Mouse (Mus musculus): ENCODE measurements around the gene Ush1c. TPM values are rescaled to one million over a fixed set of nuclear protein-coding genes. Genes with fewer than 3 reads are reported as not detected.

Gene Ush1c
- 2.7 and 3.6 TPM in 2 replicates for polyA plus RNA-seq (2016; fragmentation: Nextera tagmentation; extraction: Ambion mirVana)

DNA sequence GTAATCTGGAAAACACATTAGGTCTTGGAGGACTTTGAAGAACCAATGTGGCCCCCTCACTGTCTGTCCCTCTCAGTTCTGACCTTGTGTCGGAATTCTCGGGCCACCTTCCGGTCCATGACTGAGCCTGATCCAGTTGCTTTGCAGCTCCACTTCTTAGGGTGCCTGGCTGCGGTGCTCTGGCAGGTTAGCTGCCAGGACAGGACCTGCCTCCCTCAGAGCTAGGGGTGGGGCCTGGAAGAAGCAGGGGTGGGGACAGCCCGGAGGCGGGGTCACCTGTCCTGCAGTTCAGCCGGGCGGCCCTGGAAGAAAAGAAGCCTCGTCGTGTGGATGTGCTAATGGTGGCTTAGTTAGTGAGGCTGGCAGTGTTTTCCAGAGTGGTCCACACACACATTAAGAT, at the start of gene Ush1c:
TSS of gene Ush1c (minus strand) at position 158 of the 400 bp plus-strand sequence.
- 21% methylated on average over 10 of the region's 10 CpGs for WGBS
- H3K36me3 ChIP-seq, result no peaks in the 10 kb centered on the region
- no peak within 1 kb of the TSS for H3K4me3 ChIP-seq
- H3K4me2 ChIP-seq (replicated peaks), result no peak within 1 kb of the TSS
- no peaks in the 10 kb centered on the region for H3K9me3 ChIP-seq
- H3K9ac ChIP-seq, result no peak within 1 kb of the TSS
- H3K27me3 ChIP-seq (replicated peaks), result no peaks in the 10 kb centered on the region
- no peak for ATAC-seq (ENCODE audit: low FRiP score, low read depth)
- H3K27ac ChIP-seq, result no peak within 1 kb of the TSS
- H3K4me1 ChIP-seq, result no peaks in the 10 kb centered on the region; the same call in none of the 2 replicates

DNA sequence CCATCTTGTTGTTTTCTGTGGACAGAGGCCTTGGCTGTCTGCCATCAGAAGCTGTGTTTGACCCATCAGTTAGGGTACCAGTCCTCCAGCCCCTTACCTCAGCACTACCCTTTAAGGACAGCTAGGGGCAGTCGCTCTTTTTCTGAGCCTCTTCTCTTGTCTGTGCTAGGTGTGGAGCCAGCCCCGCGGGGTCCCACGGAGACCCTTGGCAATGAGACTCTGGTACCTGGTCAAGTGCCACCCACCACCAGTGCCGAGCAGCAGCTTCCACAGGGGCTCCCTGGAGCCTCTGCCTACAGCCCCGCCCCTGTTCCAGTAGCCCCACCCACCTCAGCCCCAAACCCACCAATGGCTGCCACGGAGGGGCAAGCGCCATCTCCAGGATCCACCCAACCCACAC, 48.7 kb upstream of the Ush1c start:
- Histone ChIP-seq H3K4me1 (no peaks in the 10 kb centered on the region), H3K27ac (no peak overlapping the region), H3K9me3 (no peaks in the 10 kb centered on the region), H3K9ac (no peak overlapping the region), H3K27me3 (replicated peaks) (no peaks in the 10 kb centered on the region), H3K4me2 (replicated peaks) (no peak overlapping the region), H3K4me3 (no peak overlapping the region), H3K36me3 (no peaks in the 10 kb centered on the region)
- no peak for ATAC-seq (ENCODE audit: low FRiP score, low read depth)
- WGBS, result 28% methylated on average over 8 of the region's 8 CpGs

DNA sequence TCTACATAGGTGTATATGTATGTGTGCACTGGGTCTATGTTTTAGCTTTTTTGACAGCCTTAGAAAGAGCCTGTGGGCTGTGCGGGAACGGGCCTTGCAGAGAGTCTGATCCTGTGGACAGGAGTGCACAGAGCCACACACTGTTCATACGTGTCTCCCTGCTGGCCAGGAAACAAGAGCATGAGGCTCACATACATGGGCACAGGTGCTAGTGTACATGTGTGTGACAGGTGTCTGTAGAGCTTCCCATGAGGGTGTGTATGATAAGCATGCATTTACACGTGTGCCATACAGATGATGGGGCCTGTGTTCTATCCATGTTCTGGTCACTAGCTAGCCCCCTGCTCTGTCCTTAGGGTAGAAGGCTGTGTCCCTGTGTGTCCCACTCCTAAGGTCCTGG, 48.1 kb upstream of the Ush1c start:
- WGBS, result 92% methylated on average over 4 of the region's 4 CpGs
- H3K4me3 ChIP-seq, result no peak overlapping the region
- H3K36me3 ChIP-seq, result no peaks in the 10 kb centered on the region
- H3K4me1 ChIP-seq, result no peaks in the 10 kb centered on the region
- H3K9ac ChIP-seq, result no peak overlapping the region
- H3K4me2 ChIP-seq (replicated peaks), result no peak overlapping the region
- H3K9me3 ChIP-seq, result no peaks in the 10 kb centered on the region
- H3K27me3 ChIP-seq (replicated peaks), result no peaks in the 10 kb centered on the region
- no peak overlapping the region for H3K27ac ChIP-seq
- no peak for ATAC-seq (ENCODE audit: low FRiP score, low read depth)

DNA sequence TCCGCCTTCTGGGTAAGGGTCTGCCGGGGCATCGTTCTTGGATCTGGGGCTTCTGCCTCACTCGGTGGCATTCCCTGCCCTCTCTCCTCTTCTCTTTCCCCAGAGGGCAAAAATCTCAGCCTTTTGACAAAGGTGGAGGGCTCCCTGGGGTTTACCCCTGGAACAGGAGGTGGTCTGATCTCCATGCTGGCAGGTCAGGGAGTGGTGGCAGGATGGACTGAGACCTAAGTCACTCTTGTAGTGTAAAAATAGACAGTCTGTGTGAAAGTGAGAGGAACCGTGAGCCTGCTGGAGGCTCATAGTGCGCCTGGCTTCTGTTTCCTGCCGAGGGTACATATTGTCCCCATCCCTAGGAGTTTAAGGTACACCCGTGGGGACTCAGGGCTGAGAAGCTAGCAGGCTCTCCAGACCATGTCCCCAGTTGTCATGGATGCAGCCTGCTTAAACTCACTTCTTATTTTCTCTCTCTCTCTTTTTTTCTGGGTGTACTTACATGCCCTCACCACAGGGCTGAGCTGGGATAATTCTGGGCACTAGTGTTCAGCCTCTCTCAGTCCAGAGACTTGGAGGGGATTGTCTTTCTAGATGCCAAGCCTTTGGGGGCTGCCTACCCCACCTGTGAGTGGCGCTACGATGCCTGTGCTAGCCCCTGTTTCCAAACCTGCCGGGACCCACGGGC, 47.0 kb upstream of the Ush1c start:
- no peak for ATAC-seq (ENCODE audit: low FRiP score, low read depth)
- no peaks in the 10 kb centered on the region for H3K27me3 ChIP-seq (replicated peaks)
- no peak overlapping the region for H3K4me2 ChIP-seq (replicated peaks)
- no peak overlapping the region for H3K9ac ChIP-seq
- H3K9me3 ChIP-seq, result no peaks in the 10 kb centered on the region
- no peak overlapping the region for H3K27ac ChIP-seq
- H3K36me3 ChIP-seq, result no peaks in the 10 kb centered on the region
- 86% methylated on average over 12 of the region's 12 CpGs for WGBS
- no peak overlapping the region for H3K4me3 ChIP-seq
- H3K4me1 ChIP-seq, result no peaks in the 10 kb centered on the region

DNA sequence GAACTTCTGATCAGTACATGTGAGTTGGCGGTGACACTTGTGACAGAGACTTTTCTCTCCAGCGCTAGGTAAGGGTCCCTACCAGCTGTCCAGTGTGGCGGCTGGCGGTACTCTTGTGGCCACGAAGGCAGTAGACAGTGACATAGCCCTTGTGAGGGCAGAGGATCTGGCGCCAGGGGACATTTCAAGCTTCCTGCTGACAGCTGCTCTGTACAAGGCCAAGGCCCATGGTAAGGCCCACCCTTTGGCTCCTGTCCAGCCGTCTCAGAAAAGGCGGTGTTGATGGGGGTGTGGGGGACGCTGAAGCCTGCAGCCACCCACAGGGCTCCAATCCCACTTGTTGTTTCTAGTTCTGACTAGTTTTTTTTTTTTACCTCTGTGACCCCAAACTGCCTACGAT, 45.4 kb upstream of the Ush1c start:
- H3K36me3 ChIP-seq, result no peaks in the 10 kb centered on the region
- no peak for ATAC-seq (ENCODE audit: low FRiP score, low read depth)
- H3K4me3 ChIP-seq, result no peak overlapping the region
- H3K27ac ChIP-seq, result no peak overlapping the region
- no peak overlapping the region for H3K9ac ChIP-seq
- H3K4me1 ChIP-seq, result no peaks in the 10 kb centered on the region
- H3K9me3 ChIP-seq, result no peaks in the 10 kb centered on the region
- 86% methylated on average over 10 of the region's 10 CpGs for WGBS
- H3K27me3 ChIP-seq (replicated peaks), result no peaks in the 10 kb centered on the region
- no peak overlapping the region for H3K4me2 ChIP-seq (replicated peaks)

DNA sequence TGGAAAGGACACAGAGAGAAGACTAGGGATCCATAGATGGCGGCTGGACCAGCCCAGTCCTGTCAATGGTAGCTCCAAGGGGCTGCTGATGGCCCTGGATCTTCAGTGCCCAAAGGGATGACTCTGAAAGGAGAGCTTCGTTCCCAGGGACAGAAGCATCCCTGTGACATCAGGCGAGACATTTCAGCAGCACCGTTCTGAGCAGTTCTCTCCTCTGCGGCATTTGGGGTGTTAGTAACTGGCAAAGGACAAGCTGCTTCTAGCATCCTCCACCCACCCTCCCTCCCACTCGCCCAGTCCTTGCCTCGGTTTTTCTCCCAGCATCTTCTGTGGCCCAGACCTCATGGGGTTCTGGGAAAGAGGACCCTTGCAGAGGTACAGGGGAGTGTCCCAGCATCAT, 44.0 kb upstream of the Ush1c start:
- no peak overlapping the region for H3K4me3 ChIP-seq
- no peak for ATAC-seq (ENCODE audit: low FRiP score, low read depth)
- H3K36me3 ChIP-seq, result no peaks in the 10 kb centered on the region
- no peak overlapping the region for H3K9ac ChIP-seq
- H3K9me3 ChIP-seq, result no peaks in the 10 kb centered on the region
- H3K27me3 ChIP-seq (replicated peaks), result no peaks in the 10 kb centered on the region
- H3K4me1 ChIP-seq, result no peaks in the 10 kb centered on the region
- no peak overlapping the region for H3K27ac ChIP-seq
- WGBS, result 74% methylated on average over 7 of the region's 7 CpGs
- no peak overlapping the region for H3K4me2 ChIP-seq (replicated peaks)

DNA sequence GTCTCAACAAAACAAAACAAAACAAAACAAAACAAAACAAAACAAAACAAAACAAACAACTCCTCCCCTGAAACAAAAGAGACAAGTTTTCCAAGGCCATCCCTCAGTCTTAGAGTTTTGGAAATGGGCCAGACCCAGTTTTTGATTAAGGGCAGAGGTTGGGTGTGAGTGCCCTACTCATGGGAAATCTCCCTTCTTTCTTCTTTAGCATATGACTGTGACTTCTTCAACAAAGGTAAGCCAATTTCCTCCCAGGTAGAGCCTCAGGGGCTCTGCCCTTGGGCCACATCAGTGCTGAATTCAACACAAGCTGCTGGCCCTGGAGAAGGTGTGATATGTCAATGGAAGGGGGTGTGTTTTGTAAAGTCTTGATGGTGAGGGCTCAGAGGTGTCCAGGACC, 42.6 kb upstream of the Ush1c start:
- Histone ChIP-seq H3K4me3 (no peak overlapping the region), H3K4me1 (no peaks in the 10 kb centered on the region), H3K9me3 (no peaks in the 10 kb centered on the region), H3K27ac (no peak overlapping the region), H3K36me3 (no peaks in the 10 kb centered on the region), H3K4me2 (replicated peaks) (no peak overlapping the region), H3K9ac (no peak overlapping the region), H3K27me3 (replicated peaks) (no peaks in the 10 kb centered on the region)
- ATAC-seq (ENCODE audit: low FRiP score, low read depth), result no peak

DNA sequence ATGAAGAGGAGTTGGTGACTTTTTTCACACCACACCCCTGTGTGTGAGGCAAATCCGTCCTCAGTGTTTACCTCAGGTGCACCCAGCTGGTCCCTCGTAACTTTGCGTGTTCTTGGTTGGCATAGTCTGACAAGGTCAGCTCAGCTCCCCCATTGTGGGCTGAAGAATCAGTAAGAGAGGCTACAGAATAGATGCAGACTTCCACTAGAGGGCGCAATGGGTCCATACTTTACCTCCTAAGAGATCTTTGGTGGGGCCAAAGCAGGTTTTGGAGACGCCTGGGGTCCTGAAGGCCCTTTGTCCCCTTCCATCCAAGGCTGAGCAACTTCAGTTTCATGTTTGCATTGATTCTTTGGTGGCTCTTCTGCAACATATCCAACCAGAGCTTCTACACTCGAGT, 41.6 kb upstream of the Ush1c start:
- Histone ChIP-seq H3K4me2 (replicated peaks) (no peak overlapping the region), H3K4me3 (no peak overlapping the region), H3K36me3 (no peaks in the 10 kb centered on the region), H3K27me3 (replicated peaks) (no peaks in the 10 kb centered on the region), H3K9ac (no peak overlapping the region), H3K27ac (no peak overlapping the region), H3K9me3 (no peaks in the 10 kb centered on the region), H3K4me1 (no peaks in the 10 kb centered on the region)
- 25% methylated on average over 6 of the region's 6 CpGs for WGBS
- ATAC-seq (ENCODE audit: low FRiP score, low read depth), result no peak

DNA sequence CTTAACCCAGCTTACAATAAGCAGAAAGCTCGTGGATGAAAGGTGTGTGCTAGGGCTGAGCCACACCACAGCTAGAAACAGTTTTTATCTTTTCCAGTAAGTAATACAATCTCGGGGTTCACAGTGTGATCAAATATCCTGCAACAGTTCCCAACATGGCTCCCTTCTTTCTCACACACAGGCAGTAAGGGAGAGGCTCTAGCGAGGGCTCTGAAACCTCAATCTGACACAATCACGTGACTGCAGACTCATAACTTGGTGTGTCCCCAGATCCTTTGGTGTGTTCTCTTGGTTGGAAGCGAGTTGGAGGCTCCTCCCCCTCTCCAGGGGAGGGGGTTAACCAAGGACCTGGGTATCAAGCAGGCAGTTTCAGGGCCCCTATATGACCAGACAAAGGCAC, 37.9 kb upstream of the Ush1c start:
- Histone ChIP-seq H3K4me3 (no peak overlapping the region), H3K27ac (no peak overlapping the region), H3K27me3 (replicated peaks) (no peaks in the 10 kb centered on the region), H3K4me2 (replicated peaks) (no peak overlapping the region), H3K36me3 (no peaks in the 10 kb centered on the region), H3K4me1 (no peaks in the 10 kb centered on the region), H3K9ac (no peak overlapping the region), H3K9me3 (no peaks in the 10 kb centered on the region)
- no peak for ATAC-seq (ENCODE audit: low FRiP score, low read depth)
- WGBS, result 64% methylated on average over 5 of the region's 5 CpGs

DNA sequence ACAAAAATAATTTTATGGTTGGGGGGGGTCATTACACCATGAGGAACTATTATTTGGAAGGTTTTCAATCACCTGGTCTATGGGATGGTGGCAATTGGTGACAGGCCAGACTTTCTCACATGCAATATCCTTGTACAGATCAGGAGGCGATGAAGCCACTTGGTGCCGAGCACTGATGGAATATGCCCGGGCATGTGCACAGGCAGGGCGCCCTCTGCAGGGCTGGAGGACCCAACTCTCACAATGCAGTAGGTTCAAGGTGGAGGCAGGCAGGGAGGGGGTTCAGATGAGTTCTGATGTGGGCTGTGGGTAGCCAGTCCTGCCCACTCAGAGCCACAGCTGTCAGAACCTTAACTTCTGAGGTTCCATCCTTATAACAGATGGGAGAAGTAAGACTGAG, 13.5 kb upstream of the Ush1c start:
- Histone ChIP-seq H3K4me3 (no peak overlapping the region), H3K4me1 (no peaks in the 10 kb centered on the region), H3K27me3 (replicated peaks) (no peaks in the 10 kb centered on the region), H3K4me2 (replicated peaks) (no peak overlapping the region), H3K36me3 (no peaks in the 10 kb centered on the region), H3K27ac (no peak overlapping the region), H3K9me3 (no peaks in the 10 kb centered on the region), H3K9ac (no peak overlapping the region)
- no peak for ATAC-seq (ENCODE audit: low FRiP score, low read depth)
- 81% methylated on average over 4 of the region's 4 CpGs for WGBS

DNA sequence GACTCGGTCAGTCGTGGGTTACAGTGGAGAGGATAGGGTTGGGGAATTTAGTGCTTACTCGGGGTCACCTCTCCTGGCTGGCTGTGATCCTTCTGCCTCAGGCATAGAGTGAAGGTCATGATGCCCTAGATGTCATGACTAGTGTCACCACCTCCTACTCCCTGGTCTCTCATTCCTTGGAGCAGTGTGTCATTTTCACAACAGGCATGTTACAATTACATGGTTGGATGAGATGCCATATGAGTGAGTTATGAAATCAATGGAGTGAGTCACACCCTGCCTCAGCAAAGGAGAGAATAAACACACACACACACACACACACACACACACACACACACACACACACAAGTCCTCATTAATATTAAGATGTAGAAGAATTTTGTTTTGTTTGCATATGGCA, 9.3 kb upstream of the Ush1c start:
- ATAC-seq (ENCODE audit: low FRiP score, low read depth), result no peak
- no peak overlapping the region for H3K27ac ChIP-seq
- 89% methylated on average over 3 of the region's 3 CpGs for WGBS

DNA sequence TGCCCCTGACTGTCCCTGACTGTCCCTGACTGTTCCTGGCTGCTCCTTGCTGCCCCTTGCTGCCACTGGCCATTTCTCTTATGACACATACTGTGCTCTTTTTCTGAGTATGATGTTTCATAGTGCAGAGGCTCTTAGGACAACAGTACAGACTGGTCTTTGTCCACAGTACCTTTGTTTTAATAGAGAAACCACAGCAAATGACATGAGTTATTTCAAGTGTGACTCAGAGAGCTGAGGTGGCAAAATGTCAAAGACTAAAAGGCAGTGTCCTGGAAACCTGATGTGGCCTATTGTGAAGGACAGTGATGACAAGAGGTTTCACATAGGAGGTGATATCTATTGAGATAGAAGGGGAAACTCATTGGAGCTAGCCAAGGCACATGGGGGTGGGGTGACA, 8.6 kb upstream of the Ush1c start:
- Histone ChIP-seq H3K9ac (no peak overlapping the region), H3K9me3 (no peaks in the 10 kb centered on the region), H3K27me3 (replicated peaks) (no peaks in the 10 kb centered on the region), H3K4me2 (replicated peaks) (no peak overlapping the region), H3K4me1 (no peaks in the 10 kb centered on the region), H3K27ac (no peak overlapping the region), H3K4me3 (no peak overlapping the region), H3K36me3 (no peaks in the 10 kb centered on the region)
- ATAC-seq (ENCODE audit: low FRiP score, low read depth), result no peak

More for the DNA sequence above, 9.3 kb upstream of the Ush1c start:
- Histone ChIP-seq H3K4me1 (no peaks in the 10 kb centered on the region), H3K4me2 (replicated peaks) (no peak overlapping the region), H3K9me3 (no peaks in the 10 kb centered on the region), H3K4me3 (no peak overlapping the region), H3K36me3 (no peaks in the 10 kb centered on the region), H3K27me3 (replicated peaks) (no peaks in the 10 kb centered on the region), H3K9ac (no peak overlapping the region)

DNA sequence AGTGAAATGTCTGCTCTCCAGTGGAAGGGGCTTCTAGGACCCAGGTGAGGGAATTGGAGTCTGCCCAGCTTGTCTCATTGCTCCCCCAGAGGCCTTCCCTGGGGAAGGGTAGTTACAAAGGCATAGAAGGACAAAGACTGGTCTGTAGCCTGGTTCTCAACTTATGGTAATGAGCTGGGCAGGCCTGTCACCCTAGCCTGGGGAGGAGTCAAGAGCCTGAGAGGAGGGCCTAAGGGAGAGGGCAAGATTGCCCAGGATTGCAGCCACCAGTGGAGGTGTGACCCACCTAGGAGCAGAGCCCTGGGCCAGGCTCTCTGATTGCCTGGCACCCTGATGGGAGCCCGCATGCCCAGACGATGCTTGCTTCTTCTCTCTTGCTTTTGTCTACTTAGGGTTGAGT, 2.4 kb upstream of the Ush1c start, which contains the start of gene Otog:
TSS of gene Otog (plus strand) at position 292 of the 400 bp plus-strand sequence.
- Histone ChIP-seq H3K4me2 (replicated peaks) (no peak within 1 kb of the TSS), H3K27me3 (replicated peaks) (no peaks in the 10 kb centered on the region), H3K4me1 (no peaks in the 10 kb centered on the region; the same call in none of the 2 replicates), H3K27ac (no peak within 1 kb of the TSS), H3K9me3 (no peaks in the 10 kb centered on the region), H3K36me3 (no peaks in the 10 kb centered on the region), H3K4me3 (no peak within 1 kb of the TSS), H3K9ac (no peak within 1 kb of the TSS)
- no peak for ATAC-seq (ENCODE audit: low FRiP score, low read depth)
- 18% methylated on average over 2 of the region's 2 CpGs for WGBS
